Mouse (Mus musculus) spleen, postnatal 14 days (tissue): ENCODE results near the gene Crtc2.

ENCODE experiments used
- DNase-seq, 2 experiments: peaks; one replicate each; pipeline ENCODE4 v3.0.0; 2021 to 2022; ENCODE audit warnings: low spot score in 2 of 2

Gene Crtc2

GRCm38 (mm10) chr3:90309589-90309988 lies 55.6 kb downstream of the Crtc2 start:
- DNase-seq = no peak

DNA sequence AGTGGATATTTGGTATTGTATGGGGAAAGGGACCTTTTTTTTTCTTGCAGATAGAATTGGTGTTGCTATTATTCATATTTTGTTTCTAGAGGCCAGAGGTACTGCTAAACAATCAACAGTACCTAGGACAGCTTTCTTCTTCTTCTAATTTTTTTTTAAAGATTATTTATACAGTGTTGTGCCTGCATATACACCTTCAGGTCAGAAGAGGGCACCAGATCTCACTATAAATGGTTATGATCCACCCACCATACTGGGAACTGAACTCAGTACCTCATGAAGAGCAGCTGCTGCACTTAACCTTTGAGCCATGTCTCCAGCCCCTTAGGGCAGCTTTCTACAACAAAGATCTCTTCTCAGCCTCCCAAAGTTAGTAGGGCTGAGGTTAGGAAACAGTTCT lies 59.4 kb downstream of the Crtc2 start:
- no peak for DNase-seq
